Mouse (Mus musculus) stomach, postnatal 0 days (tissue): ENCODE results near the gene Olfr1084. TPM values are rescaled to one million over a fixed set of nuclear protein-coding genes. Genes with fewer than 3 reads are reported as not detected.
"Not testable (repeated sequence)": the region's sequence is repeated elsewhere in the genome, so short reads cannot be mapped to it uniquely, and the experiment has no call there.

Experiments
- ATAC-seq: fragments of 200-750 bp; cut with Nextera tagmentation; 2 replicates; pipeline ENCODE4 v1.8.0; 2017; ENCODE audit not compliant: low FRiP score, low TSS enrichment
- DNase-seq: peaks from one replicate; pipeline ENCODE4 v3.0.0-alpha.2; 2016; ENCODE audit warnings: low spot score
- H3K27ac ChIP-seq: fragments of 300-500 bp; sonication (generic); replicated peaks from 2 replicates; pipeline ENCODE4 v1.5.1; 2014; ENCODE audit warnings: mild to moderate bottlenecking, control low read depth
- H3K27me3 ChIP-seq: fragments of 300-500 bp; sonication (generic); 2 replicates; pipeline ENCODE4 v1.6.1; 2014; ENCODE audit warnings: low read length; ENCODE audit not compliant: control insufficient read depth, insufficient read depth
- H3K36me3 ChIP-seq: fragments of 300-500 bp; sonication (generic); 2 replicates; pipeline ENCODE4 v1.6.1; 2014; ENCODE audit warnings: low read length, mixed read lengths; ENCODE audit not compliant: control insufficient read depth, insufficient read depth
- H3K4me1 ChIP-seq: fragments of 300-500 bp; sonication (generic); replicated peaks from 2 replicates; pipeline ENCODE4 v1.6.1; 2014; ENCODE audit warnings: antibody characterized with exemption; ENCODE audit not compliant: control insufficient read depth, insufficient read depth
- H3K4me2 ChIP-seq: fragments of 300-500 bp; sonication (generic); replicated peaks from 2 replicates; pipeline ENCODE4 v1.6.1; 2014; ENCODE audit warnings: low read depth, mild to moderate bottlenecking, control low read depth, moderate library complexity
- H3K4me3 ChIP-seq: fragments of 300-500 bp; sonication (generic); 2 replicates; pipeline ENCODE4 v1.5.1; 2014; ENCODE audit warnings: low read depth, low read length, control low read depth
- H3K9ac ChIP-seq: fragments of 300-500 bp; sonication (generic); 2 replicates; pipeline ENCODE4 v1.6.1; 2014; ENCODE audit warnings: mild to moderate bottlenecking, low read length, control low read depth, mixed read lengths
- H3K9me3 ChIP-seq: fragments of 300-500 bp; sonication (generic); 2 replicates; pipeline ENCODE4 v1.6.1; 2016; ENCODE audit warnings: low read length; ENCODE audit not compliant: control insufficient read depth
- CTCF ChIP-seq: IDR thresholded peaks from 2 replicates; pipeline ENCODE4 v1.5.1; 2016; ENCODE audit warnings: antibody characterized with exemption, low read depth, mild to moderate bottlenecking, moderate library complexity
- EP300 ChIP-seq: optimal IDR thresholded peaks from 2 replicates; pipeline ENCODE3; 2016; ENCODE audit warnings: antibody characterized with exemption
- WGBS: fragments of 180-500 bp; shearing (Covaris S2); extraction: QIAGEN DNeasy Blood & Tissue Kit; methylation state at CpG from one replicate; pipeline ENCODE4 v1.1.7; 2014; 5-methylcytosine and 5-hydroxymethylcytosine counted together
- polyA plus RNA-seq: library from polyadenylated mRNA; unstranded; fragments of >200 nt; fragmentation: Nextera tagmentation; extraction: Ambion mirVana; gene quantifications from 2 replicates; pipeline ENCODE4 v1.2.1, GENCODE M21; 2015

The Olfr1084 gene
- not detected in 2 replicates for polyA plus RNA-seq

- WGBS, result 85% methylated on average over 1 of the region's 1 CpGs
- not testable (repeated sequence) for H3K9me3 ChIP-seq, H3K9ac ChIP-seq, DNase-seq, H3K27me3 ChIP-seq, ATAC-seq, H3K4me2 ChIP-seq, H3K4me3 ChIP-seq, H3K4me1 ChIP-seq, H3K27ac ChIP-seq, H3K36me3 ChIP-seq
Measured at GRCm38 (mm10) chr2:86639625-86640024, at the start of gene Olfr1084. TSS of gene Olfr1084 (minus strand) at chr2:86639725.

- TF ChIP-seq EP300 (no peak), CTCF (no peak)
- Histone ChIP-seq H3K27ac (no peak within 1 kb of the TSS), H3K27me3 (no peaks in the 10 kb centered on the region), H3K36me3 (no peaks in the 10 kb centered on the region), H3K4me2 (no peak within 1 kb of the TSS), H3K4me1 (no peaks in the 10 kb centered on the region), H3K4me3 (no peak within 1 kb of the TSS), H3K9ac (no peak within 1 kb of the TSS), H3K9me3 (no peaks in the 10 kb centered on the region)
- WGBS, result 77% methylated on average over 2 of the region's 2 CpGs
- ATAC-seq (no peak), DNase-seq (no peak)
Measured at GRCm38 (mm10) chr2:86679992-86680391, 40.5 kb upstream of the Olfr1084 start, which contains the start of gene Olfr1086. TSS of gene Olfr1086 (minus strand) at chr2:86680092.

GRCm38 (mm10) chr2:86661919-86662318, 22.4 kb upstream of the Olfr1084 start, which contains the start of gene Olfr1085:
TSS of gene Olfr1085 (minus strand) at chr2:86662019.
- Histone ChIP-seq H3K4me1 (no peaks in the 10 kb centered on the region), H3K27me3 (no peaks in the 10 kb centered on the region), H3K27ac (no peak within 1 kb of the TSS), H3K9ac (no peak within 1 kb of the TSS), H3K4me3 (no peak within 1 kb of the TSS), H3K9me3 (no peaks in the 10 kb centered on the region), H3K36me3 (no peaks in the 10 kb centered on the region), H3K4me2 (no peak within 1 kb of the TSS)
- 10% methylated on average over 1 of the region's 1 CpGs for WGBS
- ATAC-seq (no peak), DNase-seq (no peak)
- no peak for TF ChIP-seq EP300
- TF ChIP-seq CTCF, result no peak

GRCm38 (mm10) chr2:86598866-86599265, 40.7 kb downstream of the Olfr1084 start, which contains the start of gene Olfr1082:
TSS of gene Olfr1082 (minus strand) at chr2:86598966.
- not testable (repeated sequence) for DNase-seq, H3K4me1 ChIP-seq, H3K4me3 ChIP-seq, H3K9ac ChIP-seq, H3K36me3 ChIP-seq, H3K27ac ChIP-seq, H3K4me2 ChIP-seq, H3K27me3 ChIP-seq, ATAC-seq, H3K9me3 ChIP-seq
- WGBS, result 44% methylated on average over 1 of the region's 1 CpGs

Other genes starting within 250 kb of the Olfr1084 start
- gene Olfr1061, start 225.7 kb downstream of the Olfr1084 start, polyA plus RNA-seq, result not detected in 2 replicates
- gene Olfr1062, start 213.0 kb downstream of the Olfr1084 start, polyA plus RNA-seq, result not detected in 2 replicates
- gene Olfr1065, start 189.1 kb downstream of the Olfr1084 start, polyA plus RNA-seq, result not detected in 2 replicates
- gene Olfr1066, start 183.5 kb downstream of the Olfr1084 start, polyA plus RNA-seq, result not detected in 2 replicates
- not detected in 2 replicates for gene Olfr228, start 152.3 kb downstream of the Olfr1084 start, polyA plus RNA-seq
- not detected in 2 replicates for gene Olfr1076, start 131.3 kb downstream of the Olfr1084 start, polyA plus RNA-seq
- gene Olfr1079, start 97.2 kb downstream of the Olfr1084 start, polyA plus RNA-seq, result not detected in 2 replicates
- not detected in 2 replicates for gene Olfr1080, start 81.5 kb downstream of the Olfr1084 start, polyA plus RNA-seq
- gene Olfr1082, start 40.8 kb downstream of the Olfr1084 start, polyA plus RNA-seq, result not detected in 2 replicates
- gene Olfr1085, start 22.3 kb upstream of the Olfr1084 start, polyA plus RNA-seq, result not detected in 2 replicates
- gene Olfr1086, start 40.4 kb upstream of the Olfr1084 start, polyA plus RNA-seq, result not detected in 2 replicates
- not detected in 2 replicates for gene Olfr1087, start 58.7 kb upstream of the Olfr1084 start, polyA plus RNA-seq
- gene Olfr1089, start 94.0 kb upstream of the Olfr1084 start, polyA plus RNA-seq, result not detected in 2 replicates
- gene Olfr1090, start 119.3 kb upstream of the Olfr1084 start, polyA plus RNA-seq, result not detected in 2 replicates
- not detected in 2 replicates for gene Olfr1093, start 142.8 kb upstream of the Olfr1084 start, polyA plus RNA-seq
- not detected in 2 replicates for gene Olfr141, start 170.3 kb upstream of the Olfr1084 start, polyA plus RNA-seq
- gene Olfr1094, start 184.9 kb upstream of the Olfr1084 start, polyA plus RNA-seq, result 0.06 TPM in 1 of 2 replicates, not detected in the other
- gene Olfr1095, start 212.0 kb upstream of the Olfr1084 start, polyA plus RNA-seq, result not detected in 2 replicates
- gene Gm13723, start 235.1 kb upstream of the Olfr1084 start, polyA plus RNA-seq, result not detected in 2 replicates